Mouse (Mus musculus) heart, adult 11 months (tissue): ENCODE results near the gene Slc6a9.

Experiments
- DNase-seq: peaks from one replicate; pipeline ENCODE4 v3.0.0; 2022

The Slc6a9 gene

GRCm38 (mm10) chr4:117882701-117883691, 48.7 kb downstream of the Slc6a9 start, which contains the start of gene B4galt2:
B4galt2 (minus strand) TSS chr4:117883487.
- DNase-seq, result peak; percentile 97

DNA sequence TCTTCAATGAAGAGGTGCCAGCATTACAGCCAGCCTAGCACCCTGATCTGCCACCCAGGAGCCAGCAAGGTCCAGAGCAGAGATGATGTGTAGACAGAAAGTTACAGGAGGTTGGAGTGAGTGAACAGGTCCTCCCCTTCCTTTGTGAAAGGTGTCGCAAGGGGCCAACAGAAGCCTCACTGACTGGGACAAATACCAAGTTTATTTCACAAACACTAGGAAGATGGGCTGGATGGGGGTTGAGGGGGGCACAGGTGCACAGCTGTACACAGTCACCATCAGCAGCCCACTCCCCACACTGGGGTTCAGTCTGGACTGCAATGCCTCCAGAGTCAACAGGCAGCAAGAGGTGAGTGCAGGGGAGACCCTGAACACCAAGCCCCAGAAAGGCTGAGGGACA, 49.8 kb downstream of the Slc6a9 start:
- peak; percentile 92 for DNase-seq

DNA sequence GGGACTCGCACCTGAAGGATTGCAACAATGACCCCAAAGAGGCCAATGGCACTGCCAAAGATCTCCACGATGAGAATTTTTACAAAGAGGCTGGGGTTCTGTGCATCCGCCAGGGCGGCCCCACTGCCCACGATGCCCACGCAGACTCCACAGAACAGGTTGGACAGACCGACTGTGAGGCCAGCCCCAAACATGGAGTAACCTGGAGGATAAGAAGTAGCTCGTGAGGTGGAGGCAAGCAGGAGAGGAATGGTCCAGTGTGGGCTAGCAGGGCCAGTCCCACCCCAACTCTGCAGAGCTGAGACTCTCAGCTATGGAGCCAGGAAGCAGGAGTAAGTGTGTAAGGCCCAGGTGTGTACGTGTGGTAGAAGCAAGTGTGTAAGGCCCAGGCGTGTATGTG, 50.8 kb downstream of the Slc6a9 start:
- DNase-seq, result peak; percentile 91

GRCm38 (mm10) chr4:117885994-117886393, 51.7 kb downstream of the Slc6a9 start:
- no peak for DNase-seq

DNA sequence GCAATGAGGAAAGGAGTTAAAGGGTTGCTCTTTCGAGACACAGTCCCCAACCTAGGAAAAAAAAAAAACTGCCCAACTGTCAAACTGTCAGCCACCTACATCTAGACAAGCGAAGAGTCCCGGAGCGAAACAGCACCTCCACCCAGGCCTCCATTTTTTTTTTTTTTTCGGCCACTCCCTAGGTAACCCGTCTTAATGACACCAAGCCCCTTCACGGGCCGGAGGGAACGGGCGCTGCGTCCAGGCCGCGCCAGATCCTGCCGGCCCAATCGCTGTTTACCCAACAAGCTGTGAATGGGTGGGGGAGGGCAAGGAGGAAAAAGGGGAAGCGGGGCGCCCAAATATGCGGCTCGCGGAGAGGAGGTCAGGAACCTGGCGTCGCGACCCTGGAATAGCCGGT, 52.3 kb downstream of the Slc6a9 start:
- DNase-seq, result no peak

- DNase-seq, result peak; percentile 100
Measured at GRCm38 (mm10) chr4:117887133-117887532, 52.8 kb downstream of the Slc6a9 start, which contains the start of gene Atp6v0b. Atp6v0b (minus strand) TSS chr4:117887333.

GRCm38 (mm10) chr4:117887920-117888319, 53.6 kb downstream of the Slc6a9 start:
- no peak for DNase-seq

DNA sequence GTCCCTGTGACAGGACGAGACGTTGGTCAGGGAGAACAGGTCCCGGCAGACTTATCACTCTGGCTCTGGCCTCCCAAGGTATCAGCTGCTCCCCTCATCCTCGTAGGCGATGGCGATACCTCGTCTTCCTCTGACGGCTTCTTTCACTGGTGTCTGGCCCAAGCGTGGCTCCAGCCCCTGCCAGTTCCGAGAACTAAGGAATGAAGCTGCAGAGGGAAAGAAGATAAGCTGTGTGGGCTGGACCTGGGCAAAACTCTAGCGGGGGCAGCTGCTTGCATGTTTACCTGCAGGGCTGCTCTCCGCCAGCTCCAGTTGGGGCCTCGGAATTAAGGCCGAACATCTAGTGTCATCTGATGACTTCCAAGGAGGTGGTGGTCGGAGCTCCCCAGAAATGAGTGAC, 55.2 kb downstream of the Slc6a9 start:
- DNase-seq, result no peak

DNA sequence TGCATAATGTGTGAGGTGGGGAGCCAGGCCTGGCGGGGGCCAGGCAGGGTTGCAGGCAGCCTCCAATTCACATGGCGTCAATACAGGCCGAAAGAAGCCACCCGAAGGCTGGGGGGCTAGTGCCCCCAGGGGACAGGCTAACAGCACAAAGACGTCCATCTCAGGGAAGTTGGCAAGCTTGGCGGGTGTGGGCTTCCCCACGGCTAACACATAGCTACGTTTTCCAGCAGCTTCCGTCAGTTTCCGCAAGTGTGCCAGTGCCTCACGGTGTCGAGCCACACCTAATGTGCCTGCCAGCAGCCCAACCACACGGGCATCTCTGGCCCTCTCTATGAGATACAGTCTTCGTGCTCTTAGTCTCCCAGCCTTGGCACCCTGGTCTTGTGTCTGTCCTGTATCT, 55.7 kb downstream of the Slc6a9 start:
- DNase-seq, result peak; percentile 92

DNA sequence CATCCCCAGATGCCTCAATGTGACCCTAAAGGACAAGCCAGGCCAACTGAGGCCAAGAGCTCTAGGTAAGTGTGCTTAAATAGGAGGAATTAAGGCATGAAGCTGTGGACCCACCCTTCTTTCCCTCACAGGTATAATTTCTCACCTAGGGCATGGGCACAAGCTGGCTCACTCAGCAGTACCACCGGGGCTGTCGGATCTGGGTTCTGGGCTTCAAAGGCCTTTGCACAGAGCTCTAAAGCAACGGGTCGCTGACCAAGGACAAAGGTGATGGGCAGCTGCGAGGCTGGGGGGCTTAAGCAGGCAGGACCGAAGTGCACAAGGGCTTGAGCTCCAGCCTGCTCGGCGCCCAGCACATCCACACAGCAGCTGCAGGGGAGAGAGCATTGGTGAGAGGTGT, 56.4 kb downstream of the Slc6a9 start:
- peak; percentile 88 for DNase-seq

DNA sequence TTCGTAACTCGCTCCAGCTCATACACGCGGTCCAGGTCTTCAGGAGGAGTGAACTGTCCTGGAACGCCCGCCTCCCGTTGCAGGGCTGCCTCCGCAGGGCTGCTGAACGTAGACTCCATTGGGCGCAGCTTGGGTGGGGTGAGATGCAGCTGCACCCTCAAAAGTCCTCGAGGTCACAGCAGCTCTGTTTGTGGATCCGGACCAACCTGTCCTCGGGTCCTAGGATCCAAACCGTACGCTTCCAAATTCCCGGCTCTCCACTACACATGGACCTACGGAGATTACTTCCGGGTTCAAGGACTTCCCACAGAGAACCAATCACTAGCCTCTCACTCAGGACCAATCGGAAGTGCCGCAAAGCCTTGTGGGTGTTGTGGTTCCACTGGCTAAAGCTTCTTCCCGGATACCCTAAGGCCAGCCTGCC, 57.4 kb downstream of the Slc6a9 start, which contains the start of gene Dph2:
Dph2 (minus strand) TSS at position 295 of the 424 bp plus-strand sequence.
- DNase-seq, result peak; percentile 99

DNA sequence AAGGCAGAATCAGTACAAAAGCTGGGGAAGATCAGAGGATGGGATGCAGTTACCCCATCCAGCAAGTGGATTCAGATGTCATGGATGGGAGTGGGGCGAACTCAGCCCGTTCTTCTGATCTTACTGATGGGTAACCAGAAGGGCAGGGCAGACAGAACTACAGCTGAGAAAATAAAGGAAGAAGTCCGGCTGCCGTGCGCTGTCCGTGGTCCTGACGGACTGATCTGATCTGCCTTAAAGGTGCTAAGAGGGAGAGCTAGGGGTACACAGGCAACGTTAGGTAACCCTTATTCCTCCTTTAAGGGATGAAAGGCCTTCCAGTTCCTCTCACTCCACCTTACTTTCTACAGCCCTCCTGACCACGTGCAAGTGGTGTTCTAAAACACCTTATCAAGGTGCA, 59.1 kb downstream of the Slc6a9 start:
- DNase-seq, result no peak

DNA sequence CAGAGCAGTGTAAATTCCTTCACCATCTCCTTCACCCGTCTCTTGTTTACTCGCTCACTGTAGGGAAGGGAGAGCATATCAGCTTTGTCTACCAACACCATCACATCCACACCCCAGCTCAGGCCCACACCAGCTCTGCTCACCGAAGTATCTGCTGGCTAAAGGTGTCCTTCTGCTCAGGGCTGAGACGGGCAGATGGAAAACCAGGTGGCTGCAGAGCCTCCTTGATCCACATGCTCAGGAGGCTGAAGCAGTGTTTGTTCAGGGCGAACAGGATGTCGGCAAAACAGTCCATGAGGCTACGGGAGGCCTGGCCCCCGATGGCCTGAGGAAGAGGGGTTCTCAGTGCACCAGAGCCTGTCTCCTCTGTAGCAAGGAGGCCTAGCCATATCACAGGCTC, 60.3 kb downstream of the Slc6a9 start:
- DNase-seq, result no peak

GRCm38 (mm10) chr4:117895339-117895738, 61.0 kb downstream of the Slc6a9 start:
- peak; percentile 88 for DNase-seq

DNA sequence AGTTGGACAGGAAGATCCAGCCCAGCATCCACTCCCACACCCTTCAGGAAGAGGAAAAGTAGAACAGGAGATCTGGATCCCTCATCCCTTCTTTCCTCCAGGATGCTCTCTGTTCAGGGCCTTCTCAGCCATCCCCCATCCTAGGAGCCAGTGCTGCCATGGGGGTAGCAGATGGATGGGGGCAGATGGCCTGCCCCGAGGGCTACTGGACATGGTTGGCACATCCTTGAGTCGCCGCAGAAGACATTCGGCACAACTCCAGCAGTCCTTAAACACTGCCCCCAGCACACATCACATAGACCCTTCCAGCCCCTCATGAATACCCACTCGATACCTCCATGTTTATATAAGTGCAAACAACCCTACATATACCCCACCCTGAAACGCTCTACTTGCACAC, 61.7 kb downstream of the Slc6a9 start:
- DNase-seq, result no peak

GRCm38 (mm10) chr4:117898111-117898510, 63.8 kb downstream of the Slc6a9 start:
- DNase-seq, result no peak

DNA sequence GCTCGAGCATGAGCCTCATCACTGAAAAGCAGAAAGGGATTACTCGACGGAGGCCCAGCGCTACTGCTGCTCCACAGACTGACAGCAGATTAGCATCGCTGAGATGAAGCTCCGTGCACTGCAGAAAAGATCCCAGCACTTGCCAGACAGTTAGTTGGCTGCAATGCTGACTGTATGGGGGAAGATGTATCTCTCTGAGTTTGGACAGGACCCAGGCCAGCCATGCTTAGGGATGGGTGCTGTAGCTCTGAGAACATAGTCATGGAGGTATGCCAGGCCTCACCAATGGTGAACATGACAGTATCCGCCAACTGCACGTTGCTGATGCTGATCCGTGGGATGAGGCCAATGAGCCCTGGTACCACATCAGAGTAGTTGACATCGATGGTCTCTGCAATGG, 69.8 kb downstream of the Slc6a9 start:
- no peak for DNase-seq

- DNase-seq, result no peak
Measured at GRCm38 (mm10) chr4:117904761-117905160, 70.5 kb downstream of the Slc6a9 start.

- peak; percentile 92 for DNase-seq
Measured at GRCm38 (mm10) chr4:117906196-117906595, 71.9 kb downstream of the Slc6a9 start.

- DNase-seq, result no peak
Measured at GRCm38 (mm10) chr4:117908834-117909453, 74.6 kb downstream of the Slc6a9 start.

- peak; percentile 92 for DNase-seq
Measured at GRCm38 (mm10) chr4:117912131-117912561, 77.8 kb downstream of the Slc6a9 start.

DNA sequence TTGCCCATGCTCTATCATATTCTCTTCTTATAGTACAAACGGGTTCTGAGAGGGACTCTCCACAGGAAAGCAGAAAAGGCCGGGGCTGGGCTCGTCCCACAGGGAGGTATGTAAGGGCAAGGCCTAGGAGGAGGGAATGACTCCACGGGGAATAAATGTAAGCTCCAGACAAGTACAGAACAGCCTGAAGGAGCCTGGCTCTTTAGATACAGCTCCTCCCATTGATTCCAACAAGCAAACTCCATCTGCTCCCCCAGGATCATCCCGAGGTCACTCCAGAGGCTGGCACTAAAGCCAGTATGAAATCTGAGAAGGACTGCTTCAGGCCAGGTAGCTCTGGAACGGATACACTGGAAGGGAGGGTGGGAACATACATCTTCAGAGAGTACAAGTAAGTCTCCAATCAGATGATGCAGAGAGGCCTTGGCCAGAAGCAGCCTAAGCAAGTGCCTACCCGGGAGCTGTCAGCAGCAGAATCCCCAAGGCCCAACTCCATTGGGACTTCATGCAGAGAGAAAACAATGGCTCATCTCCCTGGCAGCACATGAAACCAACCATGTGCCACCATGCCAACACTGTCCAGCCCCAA, 78.5 kb downstream of the Slc6a9 start:
- no peak for DNase-seq

DNA sequence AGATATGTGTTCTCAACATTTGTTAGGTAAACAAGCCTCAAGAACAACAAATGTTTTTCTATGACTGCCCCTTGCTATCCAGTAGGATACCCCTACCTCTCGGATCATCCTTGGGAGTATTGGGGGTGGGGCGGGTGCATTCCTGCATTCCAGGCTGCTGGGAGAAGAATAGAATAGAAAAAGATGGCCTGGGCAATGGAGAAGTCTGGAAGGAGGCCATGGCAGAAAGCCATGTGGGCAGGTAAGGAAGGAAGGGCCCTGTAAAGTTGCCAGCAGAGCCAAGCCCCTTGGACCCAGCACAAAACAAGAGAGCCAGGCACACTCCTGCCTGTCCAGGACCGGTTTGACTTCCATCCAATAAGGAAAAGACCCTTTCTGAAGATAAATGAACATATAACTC, 79.1 kb downstream of the Slc6a9 start:
- DNase-seq, result peak; percentile 93
